Mouse (Mus musculus) cerebellum, postnatal 36 days (tissue): ENCODE results near the gene Ctbs.
"Not testable (repeated sequence)": the region's sequence is repeated elsewhere in the genome, so short reads cannot be mapped to it uniquely, and the experiment has no call there.

ENCODE experiments used
- DNase-seq, 2 experiments: peaks; one replicate each; pipeline ENCODE4 v3.0.0; 2021 to 2022; ENCODE audit warnings: mixed read lengths in 2 of 2

Ctbs gene

DNA sequence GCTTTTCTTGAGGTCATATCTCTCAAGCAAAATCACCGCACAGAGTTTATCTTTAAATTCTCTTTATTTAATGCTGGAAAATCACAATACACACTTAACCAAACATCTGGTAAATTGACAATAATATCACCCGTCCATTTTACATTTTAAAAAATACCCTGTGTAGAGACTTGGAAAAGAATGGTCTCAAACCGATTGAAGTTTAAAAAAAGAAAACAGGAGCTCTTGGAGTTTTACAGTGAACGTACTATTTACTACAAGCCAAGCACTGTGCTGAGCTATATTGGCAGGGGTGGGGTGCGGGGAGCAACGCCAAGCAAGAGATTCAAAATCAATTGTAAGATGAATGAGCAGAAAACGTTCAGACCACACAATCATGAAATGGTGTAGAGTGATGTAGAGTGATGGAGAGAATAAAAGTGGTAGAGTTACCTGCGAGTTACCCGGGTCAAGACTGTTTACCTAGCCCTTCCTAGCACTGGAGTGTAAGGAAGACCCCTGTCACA is at the start of gene Ctbs:
TSS of gene Ctbs (plus strand) at position 51 of the 506 bp plus-strand sequence.
- no peak for DNase-seq

- no peak for DNase-seq
Observed at GRCm38 (mm10) chr3:146403770-146404169, 45.8 kb upstream of the Ctbs start.

DNA sequence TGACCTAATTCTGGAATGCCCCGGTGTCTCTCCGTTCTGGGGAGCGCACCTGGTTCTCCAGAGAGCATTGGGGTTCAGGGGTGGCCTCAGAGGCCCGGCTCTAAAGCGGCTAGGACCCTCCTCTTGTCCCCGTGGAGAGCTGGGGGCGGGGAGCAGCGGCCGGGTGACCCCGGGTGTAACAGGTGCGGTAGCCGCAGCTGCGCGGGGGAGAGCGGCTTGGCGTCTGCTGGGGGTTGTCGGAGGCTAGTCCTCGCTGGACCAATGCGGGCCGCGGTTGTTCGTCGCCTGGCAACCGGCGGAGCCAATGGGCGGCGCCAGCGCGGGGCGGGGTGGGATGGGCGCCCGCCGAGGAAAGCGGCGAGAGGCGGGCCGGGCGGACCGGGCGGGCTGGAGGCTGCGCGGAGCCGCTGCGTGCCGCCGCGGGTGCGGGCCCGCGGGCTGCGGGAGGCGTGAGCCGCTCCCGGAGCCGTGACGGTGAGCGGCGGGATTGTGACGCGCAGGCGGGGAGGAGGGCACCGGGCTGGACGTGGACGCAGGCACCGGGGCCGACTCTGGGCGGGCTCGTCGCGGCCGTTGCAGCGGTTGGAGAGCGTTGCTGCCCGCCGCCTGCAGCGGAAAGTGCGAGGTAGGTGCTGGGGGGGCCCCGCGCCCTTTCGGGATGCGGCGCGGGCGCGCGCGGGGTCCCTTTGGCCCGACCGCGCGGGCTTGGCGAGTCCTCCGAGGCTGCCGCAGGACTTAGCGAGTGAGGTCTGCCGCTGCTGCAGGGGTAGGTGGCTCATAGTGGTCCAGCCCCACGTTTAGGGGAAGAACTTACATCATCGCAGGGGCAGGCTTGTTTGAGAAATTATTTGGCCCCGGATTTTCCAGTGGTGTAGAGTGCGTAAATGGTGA is 45.0 kb upstream of the Ctbs start, which contains the start of gene Ssx2ip:
TSS of gene Ssx2ip (plus strand) at position 332 of the 891 bp plus-strand sequence.
- DNase-seq: peak; percentile 99

DNA sequence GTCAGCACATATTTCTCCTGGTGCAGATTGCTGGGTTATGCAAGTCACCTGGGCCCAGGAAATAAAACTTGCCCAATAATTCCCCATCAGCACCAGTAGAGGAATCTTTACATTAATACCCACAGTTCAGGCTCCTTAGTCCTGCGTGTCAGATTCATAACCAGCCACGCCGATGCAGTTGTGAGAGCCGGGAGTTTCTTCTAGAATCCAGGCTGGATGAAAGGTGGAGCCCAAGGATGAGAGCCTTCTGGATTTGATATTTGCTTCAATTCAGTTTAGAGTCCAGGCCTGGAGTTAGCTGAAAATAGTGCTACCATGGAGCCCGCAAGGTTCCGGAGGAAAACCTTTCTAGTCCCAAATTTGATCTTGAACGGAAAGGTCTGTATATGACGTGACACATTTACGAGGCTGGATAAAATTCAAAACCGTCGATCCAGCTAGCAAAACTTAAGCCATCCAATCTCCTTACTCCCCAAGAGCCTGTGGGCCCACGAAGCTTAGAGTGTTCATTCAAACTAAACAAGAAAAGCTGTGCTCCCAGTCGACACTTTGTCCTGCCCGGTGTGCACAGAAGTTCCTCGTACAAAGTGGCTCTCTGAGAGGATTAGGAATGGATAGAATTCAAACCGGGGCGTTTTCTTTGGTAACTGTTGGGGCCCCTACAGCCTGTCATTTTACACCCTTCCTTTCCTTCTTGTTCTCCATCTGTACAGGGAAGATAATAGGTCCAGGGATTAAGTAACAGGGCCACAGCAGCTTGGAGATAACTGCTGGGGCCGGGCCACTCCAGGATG is 44.2 kb upstream of the Ctbs start:
- peak in 1 of 2 experiments; percentile 44 for DNase-seq

DNA sequence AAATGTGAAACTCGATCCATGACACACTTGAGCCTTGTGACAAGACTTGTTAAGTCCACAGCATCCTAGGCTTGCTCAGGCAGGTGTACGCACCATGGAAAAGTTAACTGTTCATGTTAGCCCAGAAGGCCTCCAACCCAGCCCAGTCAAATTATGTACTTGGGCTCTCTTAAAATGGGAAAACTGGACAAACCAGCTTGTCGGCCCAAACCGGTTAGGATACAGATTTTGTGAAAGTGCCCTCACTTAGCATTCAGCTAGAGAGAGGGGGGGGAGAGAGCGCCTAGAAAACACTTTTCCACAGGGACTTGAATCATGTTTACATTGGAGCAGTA is 43.6 kb upstream of the Ctbs start:
- no peak for DNase-seq

GRCm38 (mm10) chr3:146407086-146407721 is 42.4 kb upstream of the Ctbs start:
- DNase-seq: no peak

- no peak for DNase-seq
Observed at GRCm38 (mm10) chr3:146410114-146410513, 39.5 kb upstream of the Ctbs start.

- peak; percentile 48 to 51 for DNase-seq
Observed at GRCm38 (mm10) chr3:146412008-146412407, 37.6 kb upstream of the Ctbs start.

- DNase-seq: no peak
Observed at GRCm38 (mm10) chr3:146412480-146412879, 37.1 kb upstream of the Ctbs start.

GRCm38 (mm10) chr3:146413016-146413415 is 36.6 kb upstream of the Ctbs start:
- peak in 1 of 2 experiments; percentile 41 for DNase-seq

- DNase-seq: peak; percentile 64 to 74
Observed at GRCm38 (mm10) chr3:146413992-146414391, 35.6 kb upstream of the Ctbs start.

- peak in 1 of 2 experiments; percentile 34 for DNase-seq
Observed at GRCm38 (mm10) chr3:146414555-146414954, 35.0 kb upstream of the Ctbs start.

DNA sequence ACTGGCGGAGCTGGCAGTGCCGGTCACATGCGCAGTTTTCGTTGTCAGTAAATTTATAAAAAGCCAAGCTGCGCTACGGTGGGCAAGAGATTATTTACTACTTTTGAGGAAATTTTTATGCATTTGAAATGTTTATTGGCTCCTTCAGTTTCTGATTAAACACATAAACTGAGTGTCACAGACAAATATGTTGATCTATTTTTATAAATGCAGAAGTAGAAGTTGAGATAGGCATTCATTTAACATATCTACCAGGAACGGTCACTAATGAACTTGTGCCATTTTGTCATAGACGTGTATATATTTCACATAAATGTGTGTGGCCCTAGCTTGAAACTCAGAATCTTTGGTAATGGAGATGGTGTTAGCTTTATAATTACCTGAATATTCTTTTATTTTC is 31.7 kb upstream of the Ctbs start:
- no peak for DNase-seq

DNA sequence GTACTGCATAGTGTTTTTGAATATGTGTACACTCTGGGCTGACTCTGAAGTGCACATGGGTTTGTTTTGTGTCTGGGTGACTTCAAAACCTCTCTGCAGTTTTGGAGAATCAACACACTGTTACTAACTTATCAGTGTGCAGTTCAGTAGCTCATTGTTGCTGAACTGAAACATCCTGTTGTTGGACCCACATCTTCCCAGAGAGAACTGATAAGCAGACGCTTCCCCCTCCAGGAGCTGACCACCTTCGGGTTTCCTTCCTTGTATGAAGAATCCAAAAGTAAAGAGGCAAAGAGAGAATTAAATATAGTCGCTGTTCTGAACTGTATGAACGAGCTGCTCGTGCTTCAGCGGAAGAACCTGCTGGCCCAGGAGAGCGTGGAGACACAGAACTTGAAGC is 30.7 kb upstream of the Ctbs start:
- no peak for DNase-seq

- DNase-seq: peak in 1 of 2 experiments; percentile 26
Observed at GRCm38 (mm10) chr3:146419534-146419933, 30.1 kb upstream of the Ctbs start.

DNA sequence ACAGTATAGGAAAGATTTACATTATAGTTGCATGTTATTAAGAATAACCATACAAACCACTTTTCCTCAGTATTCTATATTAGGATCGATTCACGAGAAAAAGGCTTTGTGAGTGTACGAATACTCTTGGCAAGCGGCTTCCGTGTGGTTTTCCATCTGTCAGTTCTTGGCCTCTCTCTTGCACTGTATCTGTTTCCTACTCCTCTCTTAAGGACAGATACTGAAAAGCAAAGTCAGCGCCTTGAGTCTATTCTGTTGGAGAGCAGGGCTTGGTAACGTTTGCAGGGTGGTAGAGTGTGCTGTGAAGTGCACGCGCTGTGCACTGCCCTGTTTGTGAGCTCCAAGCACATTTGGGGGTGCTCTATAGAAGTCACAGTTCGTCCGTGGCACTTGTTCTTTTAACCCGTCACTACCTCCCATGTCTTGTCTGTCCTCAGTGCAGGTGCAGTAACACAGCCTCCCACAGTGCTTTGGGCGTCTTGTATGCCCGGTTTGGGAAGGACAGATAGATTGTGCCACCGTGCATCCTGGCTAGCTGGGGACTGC is 29.5 kb upstream of the Ctbs start:
- peak in 1 of 2 experiments; percentile 52 for DNase-seq

DNA sequence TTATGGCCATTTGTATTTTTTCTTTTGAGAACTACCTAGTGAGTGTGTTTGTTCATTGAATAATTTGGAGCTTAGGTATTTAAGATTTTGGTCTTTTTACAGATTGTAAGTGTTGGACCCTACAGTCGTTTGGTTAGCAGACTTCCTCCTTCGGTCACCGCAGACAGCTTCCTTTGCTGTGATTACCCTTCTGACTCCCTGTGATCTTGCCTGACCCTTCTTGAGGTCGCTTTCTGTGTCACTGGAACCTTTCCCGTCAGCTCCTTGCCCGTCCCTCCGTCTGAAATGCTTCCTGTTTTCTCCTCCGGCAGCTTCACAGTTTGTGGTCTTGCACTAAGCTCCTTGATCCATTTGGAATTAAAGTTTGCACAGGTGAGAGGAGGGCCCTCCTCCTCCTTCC is 27.8 kb upstream of the Ctbs start:
- no peak for DNase-seq

GRCm38 (mm10) chr3:146423710-146424109 is 25.9 kb upstream of the Ctbs start:
- DNase-seq: no peak

GRCm38 (mm10) chr3:146424306-146424900 is 25.2 kb upstream of the Ctbs start:
- no peak for DNase-seq

GRCm38 (mm10) chr3:146425902-146426301 is 23.7 kb upstream of the Ctbs start:
- DNase-seq: no peak

- no peak for DNase-seq
Observed at GRCm38 (mm10) chr3:146426489-146426888, 23.1 kb upstream of the Ctbs start.

DNA sequence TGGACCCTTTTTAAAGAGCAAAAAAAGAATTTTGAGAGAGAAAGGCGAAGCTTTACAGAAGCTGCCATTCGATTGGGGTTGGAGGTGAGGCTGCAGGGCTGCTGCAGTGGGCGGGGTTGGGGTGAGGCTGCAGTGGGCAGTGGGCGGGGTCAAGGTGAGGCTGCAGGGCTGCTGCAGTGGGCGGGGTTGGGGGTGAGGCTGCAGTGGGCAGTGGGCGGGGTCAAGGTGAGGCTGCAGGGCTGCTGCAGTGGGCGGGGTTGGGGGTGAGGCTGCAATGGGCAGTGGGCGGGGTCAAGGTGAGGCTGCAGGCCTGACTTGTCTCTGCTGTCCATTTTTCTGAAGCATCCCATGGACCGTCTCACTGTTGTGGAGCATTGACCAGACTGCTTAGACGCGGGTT is 16.5 kb upstream of the Ctbs start:
- DNase-seq: not testable (repeated sequence)
